Mouse (Mus musculus) C2C12 (cell line): ENCODE data around the gene Jade1.

Experiments used
- CTCF ChIP-seq: IDR thresholded peaks from one replicate; pipeline ENCODE4 v1.5.1; 2011; ENCODE audit not compliant: control insufficient read depth, insufficient read depth, insufficient read length
- MYOD1 ChIP-seq: IDR thresholded peaks from one replicate; pipeline ENCODE4 v1.6.1; 2011; ENCODE audit warnings: low read depth; ENCODE audit not compliant: control insufficient read depth, insufficient read length
- USF1 ChIP-seq: IDR thresholded peaks from one replicate; pipeline ENCODE4 v1.6.1; 2011; ENCODE audit warnings: low read depth, mild to moderate bottlenecking, control low read depth, moderate library complexity

DNA sequence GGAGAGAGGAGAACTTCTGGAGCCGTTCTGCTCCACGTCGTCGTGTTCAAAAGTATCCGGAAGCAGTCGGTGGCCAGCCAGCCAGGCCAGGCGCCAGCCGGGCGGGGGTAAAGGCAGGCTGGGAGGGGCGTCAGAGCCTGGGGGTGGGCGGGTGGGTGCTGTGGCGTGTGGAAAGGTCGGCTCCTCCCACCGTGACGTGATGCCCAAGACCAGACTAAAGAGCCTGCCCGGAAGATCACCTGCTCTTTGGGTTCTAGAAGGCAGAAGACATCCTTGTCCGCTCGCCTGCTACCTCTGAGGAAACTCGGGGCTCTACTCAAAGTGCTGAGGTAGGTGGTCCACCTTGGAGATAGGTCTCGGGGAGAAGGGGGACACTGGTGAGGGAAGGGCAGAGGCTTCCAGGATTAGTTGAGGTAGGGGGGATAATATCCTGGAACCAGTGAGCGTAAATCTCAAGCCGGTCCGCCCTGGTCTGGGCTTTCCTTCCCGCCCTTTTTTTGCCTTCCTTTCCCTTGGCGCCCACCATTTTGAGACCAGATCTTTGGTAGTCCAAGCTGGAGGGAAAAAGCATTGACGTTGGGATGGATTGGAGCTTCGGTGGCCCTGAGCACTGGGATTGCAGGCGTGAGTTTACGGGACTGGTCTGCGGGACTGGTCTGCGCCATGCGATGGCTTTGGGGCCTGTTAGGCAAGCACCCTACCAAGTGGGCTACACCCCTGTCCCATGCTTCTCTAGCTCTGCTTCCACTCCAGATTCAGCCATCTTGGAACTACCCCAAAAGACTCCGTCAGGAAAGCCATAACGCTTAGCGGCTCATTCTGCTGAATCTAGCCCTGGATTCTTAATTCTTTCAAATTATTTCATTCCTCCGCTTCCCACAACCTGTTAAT lies at the start of gene Jade1:
- TF ChIP-seq MYOD1 (no peak), CTCF (no peak), USF1 (no peak)
